Mouse (Mus musculus): ENCODE measurements around the gene Plekhm3. TPM values are rescaled to one million over a fixed set of nuclear protein-coding genes. Genes with fewer than 3 reads are reported as not detected.

Gene Plekhm3
- total RNA-seq, 4 experiments from 2014 or later: 37.1 to 46.7 (median 41.8) TPM

GRCm38 (mm10) chr1:64876276-64876675 is 80.3 kb downstream of the Plekhm3 start:
- DNase-seq (ENCODE audit: low spot score in 2 of 2): no peak

- DNase-seq (ENCODE audit: low spot score in 2 of 2): no peak
Measured at GRCm38 (mm10) chr1:64875712-64876111, 80.9 kb downstream of the Plekhm3 start.

DNA sequence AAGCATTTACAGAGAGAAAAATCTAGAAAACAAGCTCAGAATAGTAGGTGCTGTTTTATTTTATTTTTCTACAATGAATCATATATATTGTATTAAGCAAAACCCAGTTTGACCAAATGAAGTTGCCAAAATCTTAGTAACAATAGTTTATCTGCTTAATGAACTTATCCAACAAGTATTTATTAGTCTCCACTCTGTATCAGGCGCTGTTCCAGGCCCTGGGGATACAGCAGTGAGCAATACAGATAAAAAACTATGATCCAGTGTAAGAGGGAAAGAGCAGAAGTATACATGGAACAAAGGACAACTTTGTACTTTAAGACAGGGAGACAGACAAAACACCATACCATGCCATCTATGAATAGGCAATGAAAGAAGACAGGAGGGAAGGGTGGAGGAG is 81.5 kb downstream of the Plekhm3 start:
- DNase-seq (ENCODE audit: low spot score in 2 of 2): no peak

DNA sequence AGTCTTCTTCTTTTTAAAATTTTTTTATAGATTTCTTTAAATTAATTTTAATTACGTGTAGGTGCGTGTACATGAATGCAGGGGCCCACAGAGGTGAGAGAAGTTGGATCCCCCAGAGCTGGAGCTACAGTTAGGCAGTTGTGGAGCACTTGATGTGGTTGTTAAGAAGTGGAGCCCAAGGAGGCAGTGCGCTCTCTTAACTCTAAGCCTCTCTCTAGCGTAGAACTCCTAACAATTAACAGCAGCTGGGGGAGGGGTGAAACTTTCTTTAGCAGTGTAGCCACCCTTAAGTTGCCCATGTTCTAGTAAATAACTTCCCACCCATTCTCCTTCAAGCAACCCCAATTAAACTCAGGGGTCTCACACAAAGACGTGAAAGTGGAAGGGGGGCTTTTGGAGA is 84.7 kb downstream of the Plekhm3 start:
- DNase-seq (ENCODE audit: low spot score in 2 of 2): no peak

- DNase-seq (ENCODE audit: low spot score in 2 of 2): no peak
Measured at GRCm38 (mm10) chr1:64867684-64868083, 88.9 kb downstream of the Plekhm3 start.

DNA sequence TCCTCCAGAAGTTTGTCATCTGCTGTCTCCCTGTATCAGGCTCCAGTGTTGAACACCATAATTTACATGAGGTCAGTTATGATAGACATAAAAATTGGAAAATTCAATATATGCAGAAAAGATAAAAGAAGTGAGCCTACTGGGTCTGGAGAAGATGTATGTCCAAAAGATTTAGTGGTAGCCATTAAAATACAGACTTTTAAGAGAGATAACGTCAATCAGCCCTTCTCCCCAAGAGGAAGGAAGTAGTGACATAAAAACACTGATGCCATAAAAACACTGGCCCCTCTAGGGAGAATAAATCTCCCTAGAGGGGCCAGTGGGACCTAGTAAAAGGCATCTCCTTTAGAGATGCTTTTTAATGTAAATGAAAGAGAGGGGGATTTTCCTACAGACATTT is 90.5 kb downstream of the Plekhm3 start:
- DNase-seq (ENCODE audit: low spot score in 2 of 2): no peak

GRCm38 (mm10) chr1:64860235-64860920 is 96.2 kb downstream of the Plekhm3 start:
- no peak for DNase-seq (ENCODE audit: low spot score in 2 of 2)

DNA sequence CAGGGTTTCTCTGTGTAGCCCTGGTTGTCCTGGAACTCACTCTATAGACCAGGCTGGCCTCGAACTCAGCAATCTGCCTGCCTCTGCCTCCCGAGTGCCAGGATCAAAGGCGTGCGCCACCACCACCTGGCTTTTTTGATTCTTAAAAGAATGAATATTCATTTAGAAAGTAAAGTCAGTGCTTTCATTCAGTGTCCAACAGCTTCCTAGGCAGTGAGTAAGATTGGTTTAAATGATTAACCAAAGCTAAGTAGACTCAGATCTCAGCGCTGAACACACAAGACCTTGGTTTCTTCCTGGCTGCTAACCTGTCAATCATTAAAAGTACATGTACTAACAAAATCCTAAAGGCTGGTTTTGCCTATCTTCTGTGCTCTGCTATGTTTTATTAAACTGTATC is 96.8 kb downstream of the Plekhm3 start:
- DNase-seq (ENCODE audit: low spot score in 2 of 2): no peak

DNA sequence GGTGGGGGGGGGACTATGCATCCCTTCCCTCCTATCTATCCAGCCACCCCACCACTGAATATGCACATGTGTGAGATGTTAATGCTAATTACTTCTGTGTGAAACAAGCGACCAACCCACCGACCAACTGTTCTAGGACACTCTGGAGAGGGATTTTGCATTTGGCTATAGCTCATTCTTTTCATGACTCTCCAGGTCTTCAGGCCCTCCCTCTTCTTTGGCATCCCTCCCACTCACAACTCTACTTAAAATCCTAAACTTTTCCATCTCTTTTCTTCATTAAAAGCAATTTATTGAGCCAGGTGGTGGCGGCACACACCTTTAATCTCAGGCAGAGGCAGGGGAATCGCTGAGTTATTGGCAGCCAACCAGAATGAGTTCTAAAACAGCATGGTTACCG is 101.8 kb downstream of the Plekhm3 start:
- no peak for DNase-seq (ENCODE audit: low spot score in 2 of 2)

DNA sequence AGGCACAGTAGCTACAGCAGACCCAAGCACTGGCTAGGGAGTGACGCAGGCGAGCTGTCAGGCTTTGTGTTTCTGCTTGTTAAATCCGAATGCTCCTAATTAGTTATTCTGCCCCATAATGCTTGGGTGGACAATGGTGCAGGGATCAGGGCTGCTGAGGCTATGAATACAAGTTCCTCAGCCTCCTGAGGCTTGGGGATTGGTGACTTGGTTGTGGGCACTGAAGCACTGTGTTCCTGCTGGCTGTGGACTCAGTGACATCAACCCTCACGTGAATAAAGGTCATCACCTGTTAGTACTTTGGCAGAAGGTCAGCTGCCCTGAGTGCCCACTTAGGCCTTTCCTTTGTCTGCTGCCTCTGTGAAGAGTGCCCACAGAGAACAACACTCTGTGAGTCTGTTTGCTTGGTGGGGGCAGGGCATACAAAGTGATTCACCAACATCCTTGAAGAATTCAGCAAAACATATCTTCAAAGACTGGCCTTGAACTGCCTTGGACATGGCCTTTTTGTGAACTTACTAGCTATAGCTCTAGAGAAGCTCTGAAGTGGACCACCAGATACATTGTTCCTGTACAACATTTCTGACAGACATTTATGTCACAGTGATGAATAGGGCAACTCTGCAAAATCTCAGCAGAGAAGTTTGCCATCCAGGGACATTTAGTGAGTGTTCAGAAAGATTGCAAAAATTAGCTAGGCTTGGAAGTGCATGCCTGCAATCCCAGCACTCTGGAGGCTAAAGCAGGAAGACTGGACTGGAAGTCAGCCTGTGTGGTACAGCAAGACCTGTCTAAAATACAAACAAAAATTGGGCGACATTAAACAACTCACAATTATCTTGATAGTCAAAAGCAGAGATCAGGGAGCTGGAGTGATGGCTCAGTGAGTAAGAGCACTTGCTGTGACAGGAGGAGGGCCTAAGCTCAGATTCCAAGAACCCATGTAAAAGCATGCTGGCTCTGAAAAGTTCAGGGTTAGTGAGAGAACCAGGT is 102.6 kb downstream of the Plekhm3 start:
- DNase-seq (ENCODE audit: low spot score in 2 of 2): no peak

- no peak for DNase-seq (ENCODE audit: low spot score in 2 of 2)
Measured at GRCm38 (mm10) chr1:64853244-64853643, 103.4 kb downstream of the Plekhm3 start.

DNA sequence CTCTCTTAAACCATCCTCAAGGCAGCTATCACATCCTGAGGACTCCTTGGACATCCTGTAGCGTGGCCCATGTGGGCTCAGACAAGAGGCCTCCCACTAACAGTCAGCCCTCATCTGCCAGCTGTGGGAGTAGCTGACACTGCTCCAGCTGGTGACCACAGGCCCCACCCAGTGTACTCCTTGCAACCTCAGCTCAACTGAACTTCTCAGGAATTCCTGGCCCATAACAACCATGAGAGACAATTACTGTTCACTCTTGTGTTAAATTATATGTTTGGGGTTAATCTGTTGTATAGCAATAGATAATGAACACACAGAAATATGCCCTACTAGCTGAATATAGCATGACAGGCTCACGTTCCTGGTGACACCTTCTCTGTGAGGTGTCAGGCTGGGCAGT is 104.4 kb downstream of the Plekhm3 start:
- DNase-seq (ENCODE audit: low spot score in 2 of 2): no peak

DNA sequence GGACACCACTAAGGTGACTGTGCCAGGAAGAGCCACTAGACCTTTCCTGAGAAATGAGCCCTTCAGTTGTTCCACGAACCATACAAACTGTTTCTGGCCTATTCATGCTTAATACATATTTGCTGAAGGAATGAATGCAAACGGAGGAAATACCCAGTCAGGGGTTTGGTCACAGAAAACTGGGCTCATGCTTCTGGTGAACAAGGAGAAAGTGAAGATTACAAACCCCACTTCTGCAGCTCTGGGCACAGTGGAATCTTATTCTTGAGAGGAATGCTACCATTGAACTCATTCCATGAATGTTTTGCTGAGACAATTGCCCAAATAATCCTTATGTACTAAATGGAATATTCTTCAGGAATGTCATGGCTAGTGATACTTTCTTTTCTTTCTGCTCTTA is 106.3 kb downstream of the Plekhm3 start:
- DNase-seq (ENCODE audit: low spot score in 2 of 2): no peak

DNA sequence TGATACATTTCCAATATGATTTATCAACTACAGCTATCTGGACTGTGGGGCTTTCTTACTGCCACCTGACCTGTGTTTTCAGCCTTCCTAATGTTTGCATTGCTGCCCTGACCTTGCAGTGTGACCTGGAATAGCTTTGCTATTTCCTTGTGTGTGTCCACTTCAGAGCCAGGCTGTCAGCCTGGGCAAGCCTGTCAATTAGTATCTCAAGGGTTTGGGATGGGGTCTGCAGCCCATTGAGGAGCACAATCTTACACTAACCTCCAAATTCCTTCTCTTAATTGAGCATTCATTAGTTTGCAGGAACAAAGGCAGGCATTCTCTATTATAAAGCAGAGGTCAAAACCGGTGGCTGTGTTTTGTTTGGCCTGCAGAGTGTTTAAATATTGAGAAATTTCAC is 107.6 kb downstream of the Plekhm3 start:
- no peak for DNase-seq (ENCODE audit: low spot score in 2 of 2)

DNA sequence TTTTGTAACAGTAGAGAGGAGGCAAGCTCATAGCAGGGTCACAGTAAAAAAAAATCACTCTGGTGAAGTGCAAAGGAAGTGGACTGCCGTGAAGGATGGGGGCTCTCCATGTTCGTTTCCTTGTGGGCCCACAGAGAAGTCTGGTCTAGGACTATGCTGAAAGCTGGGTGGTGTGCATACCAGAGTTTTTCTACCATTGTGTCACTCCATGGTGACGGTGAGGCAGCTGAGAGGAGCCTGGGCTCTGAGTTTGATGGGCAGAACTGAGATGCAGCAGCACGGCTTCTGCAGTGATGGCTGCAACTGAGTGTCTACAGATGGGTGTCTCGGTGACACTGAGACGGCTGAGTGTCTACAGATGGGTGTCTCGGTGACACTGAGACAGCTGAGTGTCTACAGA is 108.5 kb downstream of the Plekhm3 start:
- DNase-seq (ENCODE audit: low spot score in 2 of 2): no peak

GRCm38 (mm10) chr1:64847565-64847964 is 109.1 kb downstream of the Plekhm3 start:
- DNase-seq (ENCODE audit: low spot score in 2 of 2): no peak

- DNase-seq (ENCODE audit: low spot score in 2 of 2): no peak
Measured at GRCm38 (mm10) chr1:64844978-64845377, 111.6 kb downstream of the Plekhm3 start.

GRCm38 (mm10) chr1:64843900-64844616 is 112.6 kb downstream of the Plekhm3 start:
- DNase-seq (ENCODE audit: low spot score in 2 of 2): no peak

GRCm38 (mm10) chr1:64840930-64841329 is 115.7 kb downstream of the Plekhm3 start:
- no peak for DNase-seq (ENCODE audit: low spot score in 2 of 2)

DNA sequence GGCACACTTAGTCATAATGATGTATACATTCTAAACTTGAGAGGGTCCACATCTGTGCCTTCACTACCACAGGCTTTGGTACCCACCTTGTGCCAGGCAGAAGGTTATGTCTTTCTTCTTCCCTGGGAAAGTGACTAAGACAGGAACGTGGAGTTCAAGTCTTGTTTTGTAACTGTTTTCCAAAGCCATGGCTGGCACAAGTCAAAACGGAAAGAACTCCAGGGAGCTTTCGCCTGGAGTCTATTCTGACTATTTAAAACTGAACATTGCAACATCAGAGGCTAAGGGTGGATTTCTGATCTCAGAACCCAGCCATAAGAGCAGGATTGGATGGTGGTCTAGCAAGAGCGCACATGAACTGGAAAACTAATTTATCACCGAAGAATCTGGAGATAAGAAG is 120.0 kb downstream of the Plekhm3 start:
- no peak for DNase-seq (ENCODE audit: low spot score in 2 of 2)

GRCm38 (mm10) chr1:64836114-64836513 is 120.5 kb downstream of the Plekhm3 start:
- DNase-seq (ENCODE audit: low spot score in 2 of 2): no peak

GRCm38 (mm10) chr1:64831552-64831951 is 125.1 kb downstream of the Plekhm3 start:
- no peak for DNase-seq (ENCODE audit: low spot score in 2 of 2)
